Mouse (Mus musculus) E14TG2a.4 (cell line): Measurements from ENCODE around the gene Itpr1.

Experiments used
- CTCF ChIP-seq: conservative IDR thresholded peaks from 2 replicates; pipeline ENCODE4 v1.5.1; 2014; ENCODE audit warnings: low read length
- NANOG ChIP-seq: IDR thresholded peaks from 2 replicates; pipeline ENCODE4 v1.6.1; 2014; ENCODE audit warnings: borderline replicate concordance, low read length, mixed read lengths
- POU5F1 ChIP-seq: IDR thresholded peaks from 2 replicates; pipeline ENCODE4 v1.6.1; 2014; ENCODE audit warnings: low read length, borderline replicate concordance

- TF ChIP-seq CTCF: no peak
- no peak for TF ChIP-seq NANOG
- TF ChIP-seq POU5F1: no peak
Observed at GRCm38 (mm10) chr6:108306240-108306639, 93.3 kb downstream of the Itpr1 start.
